Mouse (Mus musculus) testis, adult 2 months (tissue): ENCODE data around the gene Ddx23. TPM values are rescaled to one million over a fixed set of nuclear protein-coding genes. Genes with fewer than 3 reads are reported as not detected.

Source experiments
- H3K27ac ChIP-seq: fragments of 200-500 bp; 2 replicates; pipeline ENCODE4 v1.5.1; 2012; ENCODE audit warnings: low read depth, low read length; ENCODE audit not compliant: control insufficient read depth, insufficient read depth
- H3K27me3 ChIP-seq: fragments of 200-500 bp; 2 replicates; pipeline ENCODE4 v1.6.1; 2012; ENCODE audit warnings: mild to moderate bottlenecking, low read length, moderate library complexity; ENCODE audit not compliant: control insufficient read depth, insufficient read depth
- H3K36me3 ChIP-seq: fragments of 200-500 bp; 2 replicates; pipeline ENCODE4 v1.6.1; 2012; ENCODE audit warnings: mild to moderate bottlenecking, low read length; ENCODE audit not compliant: control insufficient read depth, insufficient read depth
- H3K4me1 ChIP-seq: fragments of 200-500 bp; 2 replicates; pipeline ENCODE4 v1.6.1; 2012; ENCODE audit warnings: low read length; ENCODE audit not compliant: control insufficient read depth, insufficient read depth
- H3K4me3 ChIP-seq: fragments of 200-500 bp; 2 replicates; pipeline ENCODE4 v1.5.1; 2012; ENCODE audit warnings: low read depth, mild to moderate bottlenecking, low read length, moderate library complexity, mixed read lengths; ENCODE audit not compliant: control insufficient read depth
- CTCF ChIP-seq: fragments of 200-500 bp; IDR thresholded peaks from 2 replicates; pipeline ENCODE4 v1.5.1; 2012; ENCODE audit warnings: low read depth, mild to moderate bottlenecking, inconsistent platforms, low read length, moderate library complexity; ENCODE audit not compliant: control insufficient read depth, insufficient read depth, insufficient replicate concordance
- POLR2A ChIP-seq: fragments of 200-500 bp; IDR thresholded peaks from 2 replicates; pipeline ENCODE4 v1.6.1; 2012; ENCODE audit warnings: low read depth, mild to moderate bottlenecking, inconsistent platforms, low read length, moderate library complexity; ENCODE audit not compliant: control insufficient read depth
- polyA plus RNA-seq: library from polyadenylated mRNA; depleted of rRNA; stranded (reverse); fragments of >200 nt; gene quantifications from 2 replicates; pipeline ENCODE4 v1.2.3, GENCODE M21; 2012

Ddx23 gene
- polyA plus RNA-seq, 1 experiment = 16.9 TPM

GRCm38 (mm10) chr15:98631493-98631892, 31.2 kb downstream of the Ddx23 start:
- peak overlapping the region; percentile 55 for H3K4me3 ChIP-seq
- H3K4me1 ChIP-seq = peaks cover 38% of the 10 kb centered on the region
- no peak overlapping the region for H3K27ac ChIP-seq
- TF ChIP-seq POLR2A (no peak), CTCF (peak; percentile 90)
- no peaks in the 10 kb centered on the region for H3K36me3 ChIP-seq
- peaks cover 10% of the 10 kb centered on the region for H3K27me3 ChIP-seq

GRCm38 (mm10) chr15:98630540-98630939, 32.2 kb downstream of the Ddx23 start, which contains the start of gene Cacnb3:
TSS of gene Cacnb3 (plus strand) at chr15:98630840.
- no peaks in the 10 kb centered on the region for H3K36me3 ChIP-seq
- H3K27ac ChIP-seq = no peak within 1 kb of the TSS
- H3K4me1 ChIP-seq = peaks cover 36% of the 10 kb centered on the region
- peak within 1 kb of the TSS; percentile 55 for H3K4me3 ChIP-seq
- H3K27me3 ChIP-seq = peaks cover 10% of the 10 kb centered on the region
- TF ChIP-seq POLR2A = no peak
- TF ChIP-seq CTCF = no peak

- H3K4me3 ChIP-seq = no peak overlapping the region
- H3K4me1 ChIP-seq = peaks cover 34% of the 10 kb centered on the region
- peaks cover 9% of the 10 kb centered on the region for H3K27me3 ChIP-seq
- H3K36me3 ChIP-seq = no peaks in the 10 kb centered on the region
- no peak overlapping the region for H3K27ac ChIP-seq
- TF ChIP-seq POLR2A = no peak
These were observed 33.2 kb downstream of the Ddx23 start for GRCm38 (mm10) chr15:98629464-98629863.

GRCm38 (mm10) chr15:98628589-98629254, 34.0 kb downstream of the Ddx23 start:
- no peak for TF ChIP-seq CTCF
- TF ChIP-seq POLR2A = no peak
- H3K36me3 ChIP-seq = no peaks in the 10 kb centered on the region
- H3K27me3 ChIP-seq = peaks cover 5% of the 10 kb centered on the region; the same call in 1 of the 2 replicates
- peak overlapping the region; percentile 37 for H3K4me3 ChIP-seq
- H3K27ac ChIP-seq = no peak overlapping the region
- H3K4me1 ChIP-seq = peaks cover 29% of the 10 kb centered on the region

GRCm38 (mm10) chr15:98626487-98627212, 36.0 kb downstream of the Ddx23 start:
- H3K4me1 ChIP-seq = peaks cover 21% of the 10 kb centered on the region
- no peak overlapping the region for H3K4me3 ChIP-seq
- TF ChIP-seq CTCF = no peak
- no peak for TF ChIP-seq POLR2A
- no peaks in the 10 kb centered on the region for H3K36me3 ChIP-seq
- H3K27ac ChIP-seq = no peak overlapping the region
- H3K27me3 ChIP-seq = 0 out of 2 replicates have a peak, but pooled peaks cover 2% of the 10 kb centered on the region

GRCm38 (mm10) chr15:98626078-98626477, 36.6 kb downstream of the Ddx23 start:
- Histone ChIP-seq H3K27me3 (no peaks in the 10 kb centered on the region), H3K4me1 (peaks cover 17% of the 10 kb centered on the region), H3K36me3 (no peaks in the 10 kb centered on the region), H3K4me3 (no peak overlapping the region), H3K27ac (no peak overlapping the region)
- no peak for TF ChIP-seq CTCF
- no peak for TF ChIP-seq POLR2A

- Histone ChIP-seq H3K27me3 (no peaks in the 10 kb centered on the region), H3K27ac (no peak overlapping the region), H3K4me3 (no peak overlapping the region), H3K4me1 (peaks cover 7% of the 10 kb centered on the region), H3K36me3 (no peaks in the 10 kb centered on the region)
- no peak for TF ChIP-seq CTCF
- no peak for TF ChIP-seq POLR2A
These were observed 39.3 kb downstream of the Ddx23 start for GRCm38 (mm10) chr15:98623361-98623821.
